Mouse (Mus musculus) left cerebral cortex, adult 11 months (tissue): ENCODE measurements around the gene Naa20.

Experiments
- DNase-seq: peaks from one replicate; pipeline ENCODE4 v3.0.0; 2022; ENCODE audit warnings: low spot score

The Naa20 gene

GRCm38 (mm10) chr2:145901861-145902260, at the start of gene Naa20:
TSS of gene Naa20 (plus strand) at chr2:145902099.
- DNase-seq: no peak

- no peak for DNase-seq
Observed at GRCm38 (mm10) chr2:145855831-145856230, 46.1 kb upstream of the Naa20 start.

GRCm38 (mm10) chr2:145857864-145858263, 44.0 kb upstream of the Naa20 start:
- DNase-seq: no peak

- no peak for DNase-seq
Observed at GRCm38 (mm10) chr2:145859442-145859931, 42.4 kb upstream of the Naa20 start.

GRCm38 (mm10) chr2:145859932-145860801, 41.7 kb upstream of the Naa20 start:
- peak; percentile 87 for DNase-seq

- DNase-seq: no peak
Observed at GRCm38 (mm10) chr2:145861193-145862123, 40.4 kb upstream of the Naa20 start.

- no peak for DNase-seq
Observed at GRCm38 (mm10) chr2:145862206-145862817, 39.6 kb upstream of the Naa20 start.

- no peak for DNase-seq
Observed at GRCm38 (mm10) chr2:145865344-145865743, 36.6 kb upstream of the Naa20 start.

GRCm38 (mm10) chr2:145866238-145866637, 35.7 kb upstream of the Naa20 start:
- no peak for DNase-seq

- no peak for DNase-seq
Observed at GRCm38 (mm10) chr2:145866695-145867449, 35.0 kb upstream of the Naa20 start.

- DNase-seq: no peak
Observed at GRCm38 (mm10) chr2:145871308-145871707, 30.6 kb upstream of the Naa20 start.

- DNase-seq: no peak
Observed at GRCm38 (mm10) chr2:145872099-145872498, 29.8 kb upstream of the Naa20 start.

- DNase-seq: no peak
Observed at GRCm38 (mm10) chr2:145873953-145874352, 27.9 kb upstream of the Naa20 start.

GRCm38 (mm10) chr2:145874879-145875482, 26.9 kb upstream of the Naa20 start:
- no peak for DNase-seq

- no peak for DNase-seq
Observed at GRCm38 (mm10) chr2:145877191-145877590, 24.7 kb upstream of the Naa20 start.

- DNase-seq: no peak
Observed at GRCm38 (mm10) chr2:145880887-145881747, 20.8 kb upstream of the Naa20 start.

- no peak for DNase-seq
Observed at GRCm38 (mm10) chr2:145881932-145882331, 20.0 kb upstream of the Naa20 start.

- no peak for DNase-seq
Observed at GRCm38 (mm10) chr2:145882398-145882797, 19.5 kb upstream of the Naa20 start.

GRCm38 (mm10) chr2:145884036-145884912, 17.6 kb upstream of the Naa20 start:
- no peak for DNase-seq
